Mouse (Mus musculus) bone marrow, adult 2 months (tissue): ENCODE results near the gene Trpm3.

Experiments used
- CTCF ChIP-seq: fragments of 200-500 bp; IDR thresholded peaks from 2 replicates; pipeline ENCODE4 v1.5.1; 2011; ENCODE audit warnings: low read length, control low read depth; ENCODE audit not compliant: control insufficient read depth, insufficient read depth
- POLR2A ChIP-seq: fragments of 200-500 bp; IDR thresholded peaks from 2 replicates; pipeline ENCODE4 v1.6.1; 2011; ENCODE audit warnings: low read depth, mild to moderate bottlenecking, control low read depth, low read length, borderline replicate concordance; ENCODE audit not compliant: control insufficient read depth

GRCm38 (mm10) chr19:22700871-22701651, 562.2 kb downstream of the Trpm3 start:
- TF ChIP-seq CTCF (no peak), POLR2A (no peak)
